Mouse (Mus musculus) embryonic facial prominence, embryonic 14.5 days (tissue): Measurements from ENCODE around the gene Sh3yl1. TPM values are rescaled to one million over a fixed set of nuclear protein-coding genes. Genes with fewer than 3 reads are reported as not detected.

Experiments
- ATAC-seq: fragments of 200-750 bp; cut with Nextera tagmentation; 2 replicates; pipeline ENCODE4 v1.8.0; 2017; ENCODE audit warnings: low read depth, moderate number of reproducible peaks, moderate TSS enrichment
- DNase-seq: peaks from one replicate; pipeline ENCODE4 v3.0.0-alpha.2; 2015; ENCODE audit warnings: low spot score
- H3K27ac ChIP-seq: fragments of 300-500 bp; sonication (generic); replicated peaks from 2 replicates; pipeline ENCODE4 v1.5.1; 2014; ENCODE audit warnings: low read depth, mild to moderate bottlenecking, low read length, moderate library complexity
- H3K27me3 ChIP-seq: fragments of 300-500 bp; sonication (generic); replicated peaks from 2 replicates; pipeline ENCODE4 v1.6.1; 2014; ENCODE audit warnings: low read length; ENCODE audit not compliant: control insufficient read depth, insufficient read depth
- H3K36me3 ChIP-seq: fragments of 300-500 bp; sonication (generic); 2 replicates; pipeline ENCODE4 v1.6.1; 2014; ENCODE audit warnings: low read length, mixed read lengths; ENCODE audit not compliant: control insufficient read depth, insufficient read depth
- H3K4me1 ChIP-seq: fragments of 300-500 bp; sonication (generic); 2 replicates; pipeline ENCODE4 v1.6.1; 2014; ENCODE audit warnings: antibody characterized with exemption, low read length; ENCODE audit not compliant: control insufficient read depth, insufficient read depth
- H3K4me2 ChIP-seq: fragments of 300-500 bp; sonication (generic); 2 replicates; pipeline ENCODE4 v1.6.1; 2014; ENCODE audit warnings: low read depth, mild to moderate bottlenecking, low read length, moderate library complexity, mixed read lengths
- H3K4me3 ChIP-seq: fragments of 300-500 bp; sonication (generic); 2 replicates; pipeline ENCODE4 v1.5.1; 2014; ENCODE audit warnings: low read depth, mild to moderate bottlenecking, low read length
- H3K9ac ChIP-seq: fragments of 300-500 bp; sonication (generic); 2 replicates; pipeline ENCODE4 v1.6.1; 2014; ENCODE audit warnings: low read depth, mild to moderate bottlenecking, low read length, moderate library complexity, mixed read lengths
- H3K9me3 ChIP-seq: fragments of 300-500 bp; sonication (generic); 2 replicates; pipeline ENCODE4 v1.6.1; 2016; ENCODE audit warnings: low read length; ENCODE audit not compliant: control insufficient read depth
- WGBS: fragments of 180-500 bp; shearing (Covaris S2); extraction: QIAGEN DNeasy Blood & Tissue Kit; methylation state at CpG from one replicate; pipeline ENCODE4 v1.1.7; 2014; 5-methylcytosine and 5-hydroxymethylcytosine counted together
- polyA plus RNA-seq: library from polyadenylated mRNA; unstranded; fragments of >200 nt; fragmentation: Nextera tagmentation; extraction: Ambion mirVana; gene quantifications from 2 replicates; pipeline ENCODE4 v1.2.1, GENCODE M21; 2014

Sh3yl1 gene
- polyA plus RNA-seq: 9.9 and 11.9 TPM in 2 replicates

GRCm38 (mm10) chr12:30911261-30912047, at the start of gene Sh3yl1, which contains the start of gene Acp1:
TSS of gene Sh3yl1 (plus strand) at chr12:30911668.
TSS of gene Acp1 (minus strand) at chr12:30911589.
- peaks cover 5% of the 10 kb centered on the region; the same call in 1 of the 2 replicates for H3K9me3 ChIP-seq
- WGBS: under 1% methylated on average over 39 of the region's 52 CpGs
- H3K4me3 ChIP-seq: peak within 1 kb of the TSS; percentile 76
- H3K4me1 ChIP-seq: peaks cover 13% of the 10 kb centered on the region
- ATAC-seq: peak; percentile 97
- H3K9ac ChIP-seq: peak within 1 kb of the TSS; percentile 92
- no peaks in the 10 kb centered on the region for H3K27me3 ChIP-seq
- H3K27ac ChIP-seq: peak within 1 kb of the TSS; percentile 80
- H3K36me3 ChIP-seq: no peaks in the 10 kb centered on the region; the same call in 1 of the 2 replicates
- H3K4me2 ChIP-seq: peak within 1 kb of the TSS; percentile 89
- peak; percentile 96 for DNase-seq

GRCm38 (mm10) chr12:30864347-30864746, 47.1 kb upstream of the Sh3yl1 start:
- ATAC-seq (no peak), DNase-seq (peak; percentile 40)
- Histone ChIP-seq H3K36me3 (no peaks in the 10 kb centered on the region), H3K9ac (no peak overlapping the region), H3K27ac (no peak overlapping the region), H3K27me3 (no peaks in the 10 kb centered on the region), H3K4me3 (no peak overlapping the region), H3K4me1 (peaks cover 6% of the 10 kb centered on the region; the same call in 1 of the 2 replicates), H3K4me2 (no peak overlapping the region), H3K9me3 (no peaks in the 10 kb centered on the region)
- WGBS: 53% methylated on average over 2 of the region's 2 CpGs

- H3K36me3 ChIP-seq: no peaks in the 10 kb centered on the region
- WGBS: 45% methylated on average over 4 of the region's 4 CpGs
- H3K4me3 ChIP-seq: no peak overlapping the region
- no peaks in the 10 kb centered on the region for H3K27me3 ChIP-seq
- H3K27ac ChIP-seq: no peak overlapping the region
- DNase-seq (peak; percentile 5), ATAC-seq (no peak)
- H3K9me3 ChIP-seq: no peaks in the 10 kb centered on the region
- no peak overlapping the region for H3K9ac ChIP-seq
- H3K4me1 ChIP-seq: peaks cover 6% of the 10 kb centered on the region; the same call in 1 of the 2 replicates
- no peak overlapping the region for H3K4me2 ChIP-seq
Measured at GRCm38 (mm10) chr12:30865781-30866180, 45.7 kb upstream of the Sh3yl1 start.

GRCm38 (mm10) chr12:30879447-30879846, 32.0 kb upstream of the Sh3yl1 start:
- no peak overlapping the region for H3K4me2 ChIP-seq
- WGBS: 67% methylated on average over 6 of the region's 6 CpGs
- H3K4me1 ChIP-seq: 0 out of 2 replicates have a peak, but pooled peaks cover 1% of the 10 kb centered on the region
- no peaks in the 10 kb centered on the region for H3K36me3 ChIP-seq
- no peak overlapping the region for H3K9ac ChIP-seq
- H3K27me3 ChIP-seq: peaks cover 33% of the 10 kb centered on the region
- no peak for ATAC-seq
- H3K4me3 ChIP-seq: no peak overlapping the region
- H3K9me3 ChIP-seq: no peaks in the 10 kb centered on the region
- DNase-seq: no peak
- H3K27ac ChIP-seq: no peak overlapping the region

GRCm38 (mm10) chr12:30883592-30883985, 27.9 kb upstream of the Sh3yl1 start:
- 16% methylated on average over 4 of the region's 4 CpGs for WGBS
- DNase-seq: no peak
- H3K27me3 ChIP-seq: peaks cover 47% of the 10 kb centered on the region

GRCm38 (mm10) chr12:30883986-30884621, 27.4 kb upstream of the Sh3yl1 start, which contains the start of gene Alkal2:
TSS of gene Alkal2 (plus strand) at chr12:30884322.
- 0 out of 2 replicates have a peak, but pooled peaks cover 7% of the 10 kb centered on the region for H3K4me1 ChIP-seq
- WGBS: under 1% methylated on average over 46 of the region's 58 CpGs
- ATAC-seq: peak; percentile 67; the same call in 1 of the 2 replicates
- H3K4me3 ChIP-seq: peak within 1 kb of the TSS; percentile 56
- peak within 1 kb of the TSS; percentile 99 for H3K4me2 ChIP-seq
- H3K27me3 ChIP-seq: peaks cover 47% of the 10 kb centered on the region
- no peak within 1 kb of the TSS for H3K27ac ChIP-seq
- H3K36me3 ChIP-seq: no peaks in the 10 kb centered on the region
- peak; percentile 39 for DNase-seq
- H3K9ac ChIP-seq: peak within 1 kb of the TSS; percentile 58
- no peaks in the 10 kb centered on the region for H3K9me3 ChIP-seq

More at GRCm38 (mm10) chr12:30883592-30883985, 27.9 kb upstream of the Sh3yl1 start:
- Histone ChIP-seq H3K4me2 (peak overlapping the region; percentile 99), H3K9me3 (no peaks in the 10 kb centered on the region), H3K9ac (peak overlapping the region; percentile 58; the same call in 1 of the 2 replicates), H3K4me1 (0 out of 2 replicates have a peak, but pooled peaks cover 7% of the 10 kb centered on the region), H3K36me3 (no peaks in the 10 kb centered on the region), H3K4me3 (peak overlapping the region; percentile 56), H3K27ac (no peak overlapping the region)
- ATAC-seq: no peak

- Histone ChIP-seq H3K27ac (no peak overlapping the region), H3K9me3 (no peaks in the 10 kb centered on the region), H3K4me1 (0 out of 2 replicates have a peak, but pooled peaks cover 7% of the 10 kb centered on the region), H3K27me3 (peaks cover 47% of the 10 kb centered on the region), H3K4me3 (peak overlapping the region; percentile 56), H3K9ac (peak overlapping the region; percentile 58), H3K36me3 (no peaks in the 10 kb centered on the region), H3K4me2 (peak overlapping the region; percentile 99)
- WGBS: 9% methylated on average over 32 of the region's 39 CpGs
- peak; percentile 30; the same call in 1 of the 2 replicates for ATAC-seq
- peak; percentile 10 for DNase-seq
Measured at GRCm38 (mm10) chr12:30884622-30885230, 26.7 kb upstream of the Sh3yl1 start.

GRCm38 (mm10) chr12:30885891-30886290, 25.6 kb upstream of the Sh3yl1 start:
- Histone ChIP-seq H3K4me2 (no peak overlapping the region), H3K4me3 (no peak overlapping the region), H3K36me3 (no peaks in the 10 kb centered on the region), H3K9me3 (no peaks in the 10 kb centered on the region), H3K27ac (no peak overlapping the region), H3K4me1 (0 out of 2 replicates have a peak, but pooled peaks cover 7% of the 10 kb centered on the region), H3K9ac (no peak overlapping the region), H3K27me3 (peaks cover 44% of the 10 kb centered on the region)
- WGBS: 60% methylated on average over 6 of the region's 6 CpGs
- DNase-seq: no peak
- no peak for ATAC-seq
